Mouse (Mus musculus) liver, embryonic 14.5 days (tissue): ENCODE results near the gene Zfp706.

ENCODE experiments used
- CTCF ChIP-seq: IDR thresholded peaks from 2 replicates; pipeline ENCODE4 v1.5.1; 2016; ENCODE audit warnings: antibody characterized with exemption, low read depth, control low read depth
- EP300 ChIP-seq: IDR thresholded peaks from 2 replicates; pipeline ENCODE4 v1.6.1; 2016; ENCODE audit warnings: antibody characterized with exemption, low read depth

DNA sequence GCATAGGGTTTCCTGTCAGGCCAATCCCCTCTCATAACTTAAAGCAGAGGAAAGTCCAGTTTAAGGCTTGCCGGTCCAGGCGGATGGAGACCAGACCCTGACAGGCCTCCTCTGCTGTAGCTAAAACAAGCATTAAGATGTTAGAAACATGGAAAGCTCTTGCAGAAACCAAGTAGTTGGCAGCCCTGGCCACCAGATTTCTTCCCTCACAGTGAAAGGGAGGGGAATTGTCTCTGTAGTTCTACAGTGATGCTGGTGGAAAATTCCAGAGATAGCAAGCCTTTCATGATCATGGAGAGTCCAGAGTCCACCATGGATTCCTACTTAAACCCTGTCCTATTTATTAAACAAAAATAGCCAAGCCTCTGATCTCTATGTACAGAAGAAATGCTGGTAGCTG, 57.3 kb downstream of the Zfp706 start:
- no peak for TF ChIP-seq CTCF
- TF ChIP-seq EP300: no peak
